Mouse (Mus musculus) cortical plate, adult 2 months (tissue): ENCODE results near the gene Igf2.

Experiments
- CTCF ChIP-seq: fragments of 200-500 bp; IDR thresholded peaks from 2 replicates; pipeline ENCODE4 v1.5.1; 2011; ENCODE audit warnings: mild to moderate bottlenecking, control low read depth, low read length; ENCODE audit not compliant: insufficient read depth; ENCODE audit errors: extremely low read depth
- POLR2A ChIP-seq: fragments of 200-500 bp; IDR thresholded peaks from 2 replicates; pipeline ENCODE4 v1.6.1; 2011; ENCODE audit warnings: mild to moderate bottlenecking, low read length, control low read depth; ENCODE audit not compliant: insufficient read depth; ENCODE audit errors: extremely low read depth

- TF ChIP-seq CTCF (no peak), POLR2A (no peak)
Measured at GRCm38 (mm10) chr7:142659767-142660650, 6.6 kb downstream of the Igf2 start.
